Mouse (Mus musculus) activated CD4-positive, CD25-positive, alpha-beta regulatory T cell, adult 4 months (primary cell): ENCODE data around the gene Mtmr12. TPM values are rescaled to one million over a fixed set of nuclear protein-coding genes. Genes with fewer than 3 reads are reported as not detected.

Source experiments
- ATAC-seq: one replicate; pipeline ENCODE4 v1.8.0; 2017
- polyA plus RNA-seq, 2 experiments: library from polyadenylated mRNA; unstranded; fragments of 100-300 nt; shearing (Covaris generic); gene quantifications; one replicate each; pipeline ENCODE4 v1.2.1; 2017

Gene Mtmr12
- polyA plus RNA-seq, 2 experiments from 2014 or later: 21.0 to 21.2 TPM

DNA sequence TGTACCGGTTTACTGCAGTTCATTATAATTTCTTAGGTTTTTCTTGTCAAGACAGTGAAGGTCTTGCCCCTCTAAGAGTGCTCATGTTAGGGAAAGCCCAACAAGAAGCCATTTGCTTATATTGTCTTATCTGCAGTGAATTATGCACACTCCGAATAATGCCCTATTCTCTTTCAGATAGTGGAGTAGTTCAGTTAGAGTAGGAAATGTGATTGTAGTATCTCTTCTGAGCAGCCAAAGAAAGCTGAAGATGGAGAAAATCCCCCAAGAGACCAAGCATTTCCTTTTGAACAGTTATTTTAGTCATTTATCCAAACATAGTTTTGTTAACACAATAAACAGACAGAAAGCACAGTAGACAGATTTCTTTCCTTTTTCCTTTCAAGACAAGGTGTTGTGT lies 32.1 kb downstream of the Mtmr12 start:
- no peak for ATAC-seq

- no peak for ATAC-seq
These were observed 32.7 kb downstream of the Mtmr12 start for GRCm38 (mm10) chr15:12237539-12237938.

DNA sequence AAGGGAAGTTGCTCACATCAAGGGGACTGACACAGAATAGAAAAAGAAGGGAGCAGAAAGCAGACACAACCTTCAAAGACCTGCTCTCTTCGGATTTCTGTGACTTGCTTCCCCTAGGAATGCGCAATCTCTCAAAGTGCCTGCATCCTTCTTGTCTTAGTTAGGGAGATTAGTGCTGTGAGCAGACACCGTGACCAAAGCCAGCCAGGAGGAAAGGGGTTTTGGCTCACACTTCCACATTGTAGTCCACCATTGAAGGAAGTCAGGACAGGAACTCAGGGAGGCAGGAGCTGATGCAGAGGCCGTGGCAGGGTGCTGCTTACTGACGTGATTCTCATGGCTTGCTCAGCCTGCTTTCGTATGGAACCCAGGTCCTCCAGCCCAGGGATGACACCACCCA lies 33.5 kb downstream of the Mtmr12 start:
- ATAC-seq: no peak

DNA sequence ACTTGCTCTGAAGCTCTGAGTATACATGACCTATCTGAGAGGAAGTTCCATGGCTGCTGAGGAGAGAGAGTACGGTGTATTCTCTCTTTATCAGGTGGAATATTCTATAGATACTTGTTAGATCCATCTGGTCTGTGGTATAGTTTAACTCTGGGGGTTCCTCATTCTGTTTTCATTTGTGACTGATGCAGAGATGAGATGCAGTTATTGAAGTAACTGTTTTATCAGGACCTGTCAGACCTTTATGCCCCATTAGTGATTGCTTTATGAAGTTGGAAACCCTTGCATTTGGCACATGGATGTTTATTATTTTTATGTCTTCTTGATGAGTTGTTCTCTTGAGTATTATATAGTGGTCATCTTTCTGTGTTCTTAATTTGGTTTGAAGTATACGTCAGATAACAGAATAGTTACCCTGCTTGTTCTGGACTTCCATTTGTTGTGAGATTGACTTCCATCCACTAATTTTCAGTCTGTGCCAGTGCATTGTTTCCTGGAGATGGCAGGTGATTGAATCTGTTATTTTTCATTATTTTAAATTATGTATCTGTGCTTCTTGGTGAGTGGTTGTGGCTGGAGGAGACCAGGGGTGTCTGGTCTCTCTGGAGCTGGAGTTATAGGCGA lies 36.0 kb downstream of the Mtmr12 start:
- ATAC-seq: no peak

DNA sequence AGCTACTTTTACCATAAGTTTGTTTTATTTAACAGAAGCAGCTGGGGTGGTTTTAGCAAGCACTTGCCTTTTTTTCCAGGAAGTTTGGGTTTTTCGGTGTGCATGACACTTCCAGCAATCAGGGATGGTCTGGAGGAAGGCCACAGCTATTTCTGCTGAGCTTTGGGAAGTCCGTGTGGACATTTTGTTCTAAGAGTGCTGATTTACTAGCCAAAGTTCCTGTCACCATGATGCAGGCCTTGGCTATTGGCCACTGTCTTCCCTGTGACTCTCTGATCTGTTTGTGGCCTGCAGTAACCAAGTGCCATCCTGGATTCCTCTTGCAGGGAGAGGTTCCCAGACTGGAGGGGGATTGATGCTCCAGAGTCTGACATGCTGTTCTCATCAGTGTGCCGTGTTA lies 39.0 kb downstream of the Mtmr12 start:
- no peak for ATAC-seq

DNA sequence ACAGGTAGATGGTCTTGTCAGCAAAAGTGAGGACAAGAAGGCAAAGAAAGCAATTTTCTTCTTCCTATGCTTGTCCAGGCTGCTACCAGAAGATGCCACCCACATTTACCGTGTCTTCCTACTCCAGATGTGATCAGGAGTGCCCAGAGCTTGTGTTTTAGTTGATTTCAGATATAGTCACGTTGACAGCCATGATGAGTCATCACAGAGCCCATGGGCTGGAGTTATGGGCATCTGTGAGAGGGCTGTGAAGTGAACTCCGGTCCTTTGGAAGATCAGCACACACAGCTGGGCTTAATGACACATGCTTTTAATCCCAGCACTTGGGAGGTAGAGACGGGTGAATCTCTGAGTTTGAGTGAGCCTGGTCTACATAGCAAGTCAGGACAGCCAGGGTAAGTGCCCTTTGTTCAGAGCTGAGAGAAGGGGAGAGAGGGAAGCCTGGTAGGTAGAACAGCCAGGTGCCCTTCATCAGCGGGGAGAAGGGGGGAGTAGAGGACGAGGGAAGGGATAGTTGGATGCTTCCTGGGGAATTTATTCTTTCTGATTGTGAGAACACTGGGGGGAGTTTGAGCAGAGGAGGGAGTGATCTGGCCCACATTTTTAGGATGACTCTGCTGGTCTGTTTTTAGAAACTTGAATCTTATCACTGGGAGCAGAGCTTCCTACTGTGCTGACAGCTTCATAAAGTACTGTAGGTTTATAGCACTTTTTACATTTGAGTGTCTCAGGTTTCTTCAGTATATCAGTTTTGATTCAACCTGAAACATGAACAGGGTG lies 40.9 kb downstream of the Mtmr12 start:
- no peak for ATAC-seq

DNA sequence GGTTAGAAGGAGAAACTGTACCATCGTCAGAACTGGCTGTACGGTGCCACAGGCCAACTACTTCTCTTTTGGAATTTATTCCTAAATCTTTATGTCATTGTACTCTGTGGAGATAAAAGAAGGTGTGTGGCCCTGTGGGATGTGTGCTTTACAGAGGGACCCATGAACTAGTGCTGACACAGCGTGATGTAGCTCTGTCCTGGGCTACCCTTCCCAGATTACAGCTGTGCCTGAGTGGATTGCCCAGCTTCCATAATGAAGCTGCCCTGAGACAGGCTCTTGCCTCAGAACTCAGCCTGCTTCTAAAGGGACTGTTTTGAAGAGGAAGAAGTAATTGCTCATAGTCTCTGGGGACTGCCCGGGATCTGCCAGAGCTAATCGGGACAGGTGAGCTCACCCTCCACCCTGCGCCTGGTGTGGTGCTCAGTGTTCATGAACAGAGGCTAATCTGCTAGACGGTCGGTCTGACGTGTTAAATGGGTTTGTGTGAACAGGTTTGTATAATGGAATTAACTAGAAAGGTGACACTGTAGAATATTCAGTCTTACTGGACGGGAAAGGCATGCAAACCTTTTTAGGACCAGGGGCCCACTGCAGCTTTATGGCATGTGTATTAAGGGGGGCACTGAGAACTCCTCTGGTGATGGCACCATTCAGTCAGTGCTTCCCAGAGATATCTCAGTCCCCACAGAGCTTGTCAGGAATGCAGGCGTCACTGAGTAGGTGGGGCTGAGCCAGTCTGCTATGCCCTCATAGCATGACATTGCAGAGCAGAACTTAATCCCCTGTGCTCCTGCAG lies 41.7 kb downstream of the Mtmr12 start:
- no peak for ATAC-seq

GRCm38 (mm10) chr15:12247159-12247603 lies 42.4 kb downstream of the Mtmr12 start:
- no peak for ATAC-seq

DNA sequence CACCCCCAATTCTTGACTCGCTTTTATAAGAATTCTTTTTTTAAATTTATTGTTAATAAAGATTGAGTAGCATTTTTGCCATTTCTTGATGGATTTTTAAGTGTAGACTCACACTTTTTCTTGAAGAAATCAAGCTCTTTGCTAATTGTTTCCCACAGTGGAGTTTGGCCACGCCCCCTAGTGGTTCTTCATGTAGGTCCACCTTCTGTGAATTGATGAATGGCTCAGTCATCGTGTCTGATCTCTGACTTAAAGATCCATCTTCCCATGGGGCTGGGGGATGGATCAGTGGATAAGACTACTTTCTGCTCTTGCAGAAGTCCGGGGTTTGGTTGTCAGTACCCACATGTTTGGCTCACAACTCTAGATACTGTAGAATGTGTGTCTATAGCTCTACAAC lies 43.5 kb downstream of the Mtmr12 start:
- peak; percentile 74 for ATAC-seq

- ATAC-seq: no peak
These were observed 45.5 kb downstream of the Mtmr12 start for GRCm38 (mm10) chr15:12250350-12250749.

- no peak for ATAC-seq
These were observed 46.8 kb downstream of the Mtmr12 start for GRCm38 (mm10) chr15:12251416-12252140.

- ATAC-seq: no peak
These were observed 47.3 kb downstream of the Mtmr12 start for GRCm38 (mm10) chr15:12252141-12252489.

DNA sequence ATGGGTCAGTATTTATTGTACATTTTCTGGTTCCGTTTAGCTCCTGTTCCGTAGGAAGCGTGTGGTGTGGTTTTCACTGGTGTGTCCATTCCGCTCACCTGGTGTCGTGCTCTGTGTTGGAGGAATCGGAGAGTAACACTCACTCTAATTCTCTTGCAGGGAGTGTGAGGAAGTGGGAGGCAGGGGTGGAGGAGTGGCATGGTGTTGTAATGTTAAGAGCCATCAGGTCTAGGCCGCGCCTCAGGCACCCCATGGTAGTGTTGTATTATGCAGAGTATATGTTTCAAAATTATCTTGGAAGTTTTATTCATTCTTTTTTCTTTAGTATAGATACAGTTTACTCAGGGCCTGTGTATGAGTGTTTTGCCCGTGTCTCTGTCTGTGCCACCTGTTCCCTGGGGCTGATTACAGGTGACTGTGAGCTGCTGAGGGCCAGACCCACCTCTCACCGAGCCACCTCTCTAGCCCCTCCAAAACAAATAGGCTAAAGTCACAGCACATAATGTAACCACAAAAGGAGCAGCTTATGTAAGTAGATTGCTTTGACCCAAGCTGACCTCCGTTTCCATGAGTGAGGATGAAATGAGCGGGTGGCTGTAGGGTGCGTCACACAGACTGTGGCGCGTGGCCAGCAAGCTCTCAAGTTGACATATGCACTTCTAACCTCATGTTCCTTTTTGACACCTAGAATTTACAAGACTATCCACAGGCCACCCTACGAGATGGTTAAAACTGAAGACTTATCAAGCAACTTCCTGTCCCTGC lies 53.1 kb downstream of the Mtmr12 start:
- no peak for ATAC-seq

DNA sequence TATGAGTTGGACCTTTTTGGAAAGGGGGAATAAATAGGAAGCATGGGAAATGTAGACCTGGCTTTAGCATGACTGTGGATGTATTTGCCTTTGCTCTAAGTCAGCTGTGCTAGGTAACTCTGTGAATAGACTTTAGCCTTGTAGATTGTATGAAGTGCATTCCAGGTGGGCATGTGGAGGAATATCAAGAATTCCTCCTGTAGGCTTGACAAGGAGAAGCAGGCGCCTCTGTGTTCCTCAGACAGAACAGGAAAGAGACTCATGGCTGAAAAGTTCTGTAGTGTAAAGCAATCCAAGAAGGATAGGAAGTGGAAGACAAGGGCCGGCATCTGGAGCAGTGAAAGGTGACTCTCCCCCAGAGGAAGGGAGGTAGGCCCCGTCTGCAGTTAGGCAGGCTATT lies 58.2 kb downstream of the Mtmr12 start:
- ATAC-seq: no peak

DNA sequence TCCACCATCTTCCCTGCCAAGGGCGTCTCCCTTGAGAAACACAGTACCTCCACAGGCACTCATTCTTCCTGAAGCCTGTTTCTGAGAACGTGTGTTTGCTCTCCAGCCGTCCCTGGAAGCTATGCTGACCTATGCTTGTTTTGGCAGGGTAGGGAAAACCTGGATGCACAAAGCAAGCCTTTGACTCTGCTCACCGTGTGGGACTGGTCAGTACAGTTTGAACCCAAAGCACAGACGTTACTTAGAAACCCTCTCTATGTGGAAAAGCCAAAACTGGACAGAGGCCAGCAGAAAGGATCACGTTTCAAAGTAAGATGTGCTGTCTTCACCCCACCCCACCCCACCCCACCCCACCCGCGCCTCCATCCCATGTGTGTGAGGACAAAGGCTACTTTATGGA lies 61.6 kb downstream of the Mtmr12 start:
- ATAC-seq: no peak

DNA sequence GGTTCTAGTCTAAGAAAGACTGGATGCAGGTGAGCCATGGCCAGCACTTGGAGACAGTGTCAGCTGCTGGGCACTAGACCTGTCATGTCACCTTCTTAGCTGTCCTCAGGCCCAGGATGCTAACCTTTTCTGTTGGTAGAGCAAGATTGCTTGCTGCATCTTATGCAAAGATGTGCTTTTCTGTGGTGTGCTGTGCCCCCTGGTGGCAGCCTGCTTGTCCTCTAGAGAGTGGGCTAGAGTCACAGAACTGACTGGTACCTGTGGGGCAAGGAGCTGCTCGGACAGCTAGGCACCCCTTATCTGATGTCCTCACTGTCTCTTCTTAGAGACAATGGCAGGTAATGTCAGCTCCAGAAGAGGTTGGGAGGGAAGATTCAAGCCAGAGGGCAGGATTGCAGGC lies 63.2 kb downstream of the Mtmr12 start:
- peak; percentile 65 for ATAC-seq

DNA sequence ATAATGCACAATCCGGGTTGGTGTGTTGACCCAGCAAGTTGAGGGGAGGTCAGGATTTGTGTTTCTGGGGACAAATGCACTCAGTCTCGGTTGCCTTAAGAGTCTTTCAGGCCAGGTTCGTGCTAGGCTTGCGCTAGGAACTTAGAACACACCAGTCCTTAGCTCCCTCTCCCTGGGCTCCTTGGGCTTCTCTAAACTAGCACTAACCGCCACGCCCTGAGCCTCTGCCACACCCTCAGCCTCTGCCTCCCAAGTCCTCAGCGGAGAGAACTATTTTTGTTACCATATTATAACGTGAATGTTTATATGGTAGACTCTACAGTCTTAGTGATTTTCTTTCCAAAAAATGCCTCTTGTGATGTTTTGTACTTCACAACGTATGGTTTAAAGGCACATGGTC lies 66.5 kb downstream of the Mtmr12 start:
- ATAC-seq: no peak

DNA sequence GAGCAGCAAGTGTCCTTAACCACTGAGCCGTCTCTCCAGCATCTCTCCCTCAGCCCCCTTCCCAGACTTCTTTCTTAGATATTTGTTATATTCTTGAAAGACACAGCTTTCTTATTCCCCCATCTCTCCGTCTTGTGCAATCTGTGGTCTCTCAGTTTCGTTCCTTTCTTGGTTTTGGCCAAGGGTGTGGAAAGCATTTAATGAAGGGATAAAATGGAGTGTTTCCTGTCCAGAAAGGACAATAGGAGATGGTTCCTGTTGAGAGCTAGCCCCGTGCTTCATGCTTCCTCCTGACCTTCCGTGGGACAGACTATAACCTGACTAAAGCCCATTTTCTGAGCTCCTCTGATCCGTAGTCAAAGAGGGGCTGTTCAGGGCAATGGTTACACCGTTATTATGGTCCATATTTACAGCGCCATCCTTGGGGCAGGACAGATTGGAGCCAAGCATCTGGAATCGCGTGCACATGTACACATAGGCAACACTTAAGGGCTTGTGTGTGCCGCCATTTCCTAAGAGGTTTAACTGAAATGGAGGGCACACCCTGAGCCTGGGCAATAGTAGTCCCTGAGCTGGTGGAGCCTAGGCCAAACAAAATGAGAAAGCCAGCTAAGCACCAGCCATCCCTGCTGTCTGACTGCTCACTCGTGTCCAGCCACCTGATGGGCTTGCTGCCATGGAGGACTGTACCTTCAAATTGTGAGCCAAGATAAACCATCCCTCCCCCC lies 68.7 kb downstream of the Mtmr12 start:
- no peak for ATAC-seq

- ATAC-seq: no peak
These were observed 69.4 kb downstream of the Mtmr12 start for GRCm38 (mm10) chr15:12274053-12274769.

- ATAC-seq: no peak
These were observed 70.3 kb downstream of the Mtmr12 start for GRCm38 (mm10) chr15:12275091-12275623.
